Mouse (Mus musculus) intestine, embryonic 14.5 days (tissue): ENCODE results near the gene Pten. TPM values are rescaled to one million over a fixed set of nuclear protein-coding genes. Genes with fewer than 3 reads are reported as not detected.
"Not testable (repeated sequence)": the region's sequence is repeated elsewhere in the genome, so short reads cannot be mapped to it uniquely, and the experiment has no call there.

Experiments used
- ATAC-seq: fragments of 200-750 bp; cut with Nextera tagmentation; replicated peaks from 2 replicates; pipeline ENCODE4 v1.8.0; 2017; ENCODE audit warnings: low read depth, moderate number of reproducible peaks, moderate TSS enrichment, moderate library complexity; ENCODE audit not compliant: low FRiP score, low TSS enrichment
- DNase-seq: peaks from one replicate; pipeline ENCODE4 v3.0.0-alpha.2; 2018; ENCODE audit warnings: low spot score
- H3K27ac ChIP-seq: fragments of 300-500 bp; sonication (generic); 2 replicates; pipeline ENCODE4 v1.5.1; 2014; ENCODE audit warnings: low read depth, mild to moderate bottlenecking, control low read depth
- H3K27me3 ChIP-seq: fragments of 300-500 bp; sonication (generic); replicated peaks from 2 replicates; pipeline ENCODE4 v1.6.1; 2014; ENCODE audit warnings: low read length, control low read depth; ENCODE audit not compliant: control insufficient read depth, insufficient read depth
- H3K36me3 ChIP-seq: fragments of 300-500 bp; sonication (generic); 2 replicates; pipeline ENCODE4 v1.6.1; 2014; ENCODE audit warnings: low read length, control low read depth; ENCODE audit not compliant: control insufficient read depth, insufficient read depth
- H3K4me1 ChIP-seq: fragments of 300-500 bp; sonication (generic); replicated peaks from 2 replicates; pipeline ENCODE4 v1.6.1; 2014; ENCODE audit warnings: low read length, control low read depth, mixed read lengths; ENCODE audit not compliant: control insufficient read depth, insufficient read depth
- H3K4me2 ChIP-seq: fragments of 300-500 bp; sonication (generic); 2 replicates; pipeline ENCODE4 v1.6.1; 2014; ENCODE audit warnings: low read length
- H3K4me3 ChIP-seq: fragments of 300-500 bp; sonication (generic); 2 replicates; pipeline ENCODE4 v1.5.1; 2014; ENCODE audit warnings: low read depth, low read length, control low read depth, mixed read lengths
- H3K9ac ChIP-seq: fragments of 300-500 bp; sonication (generic); 2 replicates; pipeline ENCODE4 v1.6.1; 2014; ENCODE audit warnings: mild to moderate bottlenecking, low read length
- H3K9me3 ChIP-seq: fragments of 300-500 bp; sonication (generic); 2 replicates; pipeline ENCODE4 v1.6.1; 2016; ENCODE audit warnings: low read length, control low read depth; ENCODE audit not compliant: control insufficient read depth
- whole genome bisulfite sequencing: fragments of 180-500 bp; shearing (Covaris S2); extraction: QIAGEN DNeasy Blood & Tissue Kit; methylation state at CpG from one replicate; pipeline ENCODE4 v1.1.7; 2014; 5-methylcytosine and 5-hydroxymethylcytosine counted together
- polyA plus RNA-seq: library from polyadenylated mRNA; unstranded; fragments of >200 nt; fragmentation: Nextera tagmentation; extraction: Ambion mirVana; gene quantifications from 2 replicates; pipeline ENCODE4 v1.2.1, GENCODE M21; 2014

Gene Pten
- polyA plus RNA-seq, 1 experiment from 2014 or later = 16.0 TPM

GRCm38 (mm10) chr19:32781305-32782071 lies 24.2 kb downstream of the Pten start:
- Histone ChIP-seq H3K9me3 (no peaks in the 10 kb centered on the region), H3K9ac (no peak overlapping the region), H3K27me3 (no peaks in the 10 kb centered on the region), H3K4me3 (no peak overlapping the region), H3K4me1 (no peaks in the 10 kb centered on the region), H3K4me2 (no peak overlapping the region), H3K27ac (no peak overlapping the region), H3K36me3 (no peaks in the 10 kb centered on the region)
- DNase-seq (no peak), ATAC-seq (no peak)
- 75% methylated on average over 5 of the region's 5 CpGs for WGBS

DNA sequence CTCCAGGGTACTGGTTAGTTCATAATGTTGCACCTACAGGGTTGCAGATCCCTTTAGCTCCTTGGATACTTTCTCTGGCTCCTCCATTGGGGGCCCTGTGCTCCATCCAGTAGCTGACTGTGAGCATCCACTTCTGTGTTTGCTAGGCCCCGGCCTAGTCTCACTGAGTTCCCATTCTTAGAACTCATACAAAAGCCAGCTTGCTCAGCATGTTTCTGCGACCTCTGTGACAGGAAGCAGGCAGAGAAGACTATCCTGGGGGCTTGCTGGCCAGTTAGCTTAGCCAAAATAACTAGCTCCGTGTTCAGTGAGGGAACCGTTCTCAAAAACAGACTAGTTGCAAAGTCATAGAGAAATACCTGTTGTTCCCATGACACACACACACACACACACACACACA lies 30.1 kb downstream of the Pten start:
- not testable (repeated sequence) for H3K27me3 ChIP-seq, H3K9ac ChIP-seq, ATAC-seq, H3K36me3 ChIP-seq, H3K4me2 ChIP-seq, H3K27ac ChIP-seq, H3K4me3 ChIP-seq, DNase-seq, H3K9me3 ChIP-seq
- 58% methylated on average over 4 of the region's 4 CpGs for WGBS
- peaks cover 22% of the 10 kb centered on the region for H3K4me1 ChIP-seq

- not testable (repeated sequence) for H3K27ac ChIP-seq, ATAC-seq, H3K27me3 ChIP-seq, H3K9ac ChIP-seq, H3K9me3 ChIP-seq, H3K4me2 ChIP-seq, DNase-seq, H3K4me3 ChIP-seq, H3K36me3 ChIP-seq
- 85% methylated on average over 3 of the region's 3 CpGs for WGBS
- peaks cover 26% of the 10 kb centered on the region for H3K4me1 ChIP-seq
These were observed 30.7 kb downstream of the Pten start for GRCm38 (mm10) chr19:32788016-32788415.

GRCm38 (mm10) chr19:32789535-32789934 lies 32.2 kb downstream of the Pten start:
- Histone ChIP-seq H3K4me1 (peaks cover 36% of the 10 kb centered on the region), H3K9me3 (no peaks in the 10 kb centered on the region), H3K36me3 (no peaks in the 10 kb centered on the region), H3K4me3 (no peak overlapping the region), H3K27ac (no peak overlapping the region), H3K4me2 (no peak overlapping the region), H3K9ac (no peak overlapping the region), H3K27me3 (no peaks in the 10 kb centered on the region)
- DNase-seq (no peak), ATAC-seq (no peak)
- WGBS = 72% methylated on average over 3 of the region's 3 CpGs

DNA sequence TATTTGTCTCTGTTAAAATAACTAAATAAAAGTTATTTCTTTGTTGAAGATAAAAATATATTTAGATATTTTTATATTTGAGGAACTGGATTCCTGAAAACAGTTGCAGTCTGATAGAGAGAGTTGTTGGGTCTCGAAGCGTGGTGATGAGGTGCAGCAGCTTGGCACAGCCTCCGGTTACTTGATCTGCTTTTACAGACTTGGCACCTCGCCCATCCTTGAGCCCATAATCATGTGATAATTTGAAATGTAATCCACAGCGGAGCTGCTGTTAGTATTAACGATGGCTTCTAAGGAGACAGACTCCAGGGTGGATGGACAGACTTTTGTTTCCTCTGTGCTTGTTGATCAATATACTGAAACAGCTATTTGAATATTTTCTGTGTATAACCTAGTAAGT lies 35.3 kb downstream of the Pten start:
- H3K4me2 ChIP-seq = no peak overlapping the region
- DNase-seq (peak; percentile 69), ATAC-seq (no peak)
- H3K4me1 ChIP-seq = peaks cover 33% of the 10 kb centered on the region
- no peak overlapping the region for H3K9ac ChIP-seq
- no peaks in the 10 kb centered on the region for H3K27me3 ChIP-seq
- H3K36me3 ChIP-seq = no peaks in the 10 kb centered on the region
- WGBS = 30% methylated on average over 6 of the region's 6 CpGs
- H3K27ac ChIP-seq = no peak overlapping the region
- H3K4me3 ChIP-seq = no peak overlapping the region
- no peaks in the 10 kb centered on the region for H3K9me3 ChIP-seq

DNA sequence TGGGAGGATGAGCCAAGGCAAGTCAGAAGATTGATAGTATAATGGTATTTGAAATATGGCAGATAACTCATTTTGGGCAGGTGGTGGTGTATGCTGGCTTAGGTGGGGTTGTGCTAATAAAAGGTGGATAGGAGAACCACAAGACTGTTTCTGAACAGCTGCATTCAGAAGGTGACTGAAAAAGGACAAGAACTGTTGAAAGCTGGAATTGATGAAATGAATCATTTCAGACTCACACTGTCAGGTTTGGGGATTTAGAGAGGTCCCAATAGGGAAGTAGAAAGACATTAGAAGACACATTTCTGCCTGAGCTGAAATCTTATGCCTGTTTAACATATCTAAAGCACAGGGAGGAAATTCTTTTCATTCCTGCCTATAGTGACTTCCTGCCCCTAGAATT lies 36.6 kb downstream of the Pten start:
- H3K4me1 ChIP-seq = peaks cover 26% of the 10 kb centered on the region
- H3K9me3 ChIP-seq = no peaks in the 10 kb centered on the region
- H3K36me3 ChIP-seq = no peaks in the 10 kb centered on the region
- no peak overlapping the region for H3K4me2 ChIP-seq
- no peak for ATAC-seq
- DNase-seq = no peak
- no peak overlapping the region for H3K27ac ChIP-seq
- no peak overlapping the region for H3K4me3 ChIP-seq
- no peak overlapping the region for H3K9ac ChIP-seq
- H3K27me3 ChIP-seq = no peaks in the 10 kb centered on the region

DNA sequence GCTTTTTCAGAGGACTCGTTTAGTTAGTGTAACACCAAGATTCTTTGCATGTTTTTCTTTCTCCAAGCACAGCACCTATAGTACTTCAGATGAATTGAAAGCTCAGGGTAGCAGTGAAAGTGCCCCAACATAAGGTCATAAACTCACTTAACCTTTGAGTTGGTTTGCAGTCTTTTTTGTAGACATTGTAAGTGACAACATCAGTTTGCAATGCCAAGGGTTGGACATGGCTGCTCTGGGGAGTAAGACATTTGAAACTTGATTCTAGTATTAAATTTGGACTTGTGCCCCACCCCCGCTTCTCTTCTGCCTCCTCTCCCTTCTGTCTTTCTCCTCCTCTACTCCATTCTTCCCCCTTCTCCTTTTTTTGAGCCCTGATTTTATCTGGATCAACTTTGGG lies 43.3 kb downstream of the Pten start:
- no peaks in the 10 kb centered on the region for H3K27me3 ChIP-seq
- ATAC-seq (no peak), DNase-seq (no peak)

GRCm38 (mm10) chr19:32804703-32805102 lies 47.4 kb downstream of the Pten start:
- Histone ChIP-seq H3K27ac (no peak overlapping the region), H3K9me3 (no peaks in the 10 kb centered on the region), H3K36me3 (peaks cover 28% of the 10 kb centered on the region), H3K4me3 (no peak overlapping the region), H3K27me3 (no peaks in the 10 kb centered on the region), H3K4me2 (no peak overlapping the region), H3K9ac (no peak overlapping the region), H3K4me1 (no peaks in the 10 kb centered on the region)
- ATAC-seq (no peak), DNase-seq (no peak)
- 58% methylated on average over 4 of the region's 4 CpGs for whole genome bisulfite sequencing

More for the DNA sequence above, 43.3 kb downstream of the Pten start:
- no peak overlapping the region for H3K4me2 ChIP-seq
- H3K4me3 ChIP-seq = no peak overlapping the region
- no peak overlapping the region for H3K27ac ChIP-seq
- 90% methylated on average over 2 of the region's 2 CpGs for WGBS
- no peak overlapping the region for H3K9ac ChIP-seq
- peaks cover 25% of the 10 kb centered on the region for H3K36me3 ChIP-seq
- H3K9me3 ChIP-seq = no peaks in the 10 kb centered on the region
- H3K4me1 ChIP-seq = no peaks in the 10 kb centered on the region

- no peaks in the 10 kb centered on the region for H3K4me1 ChIP-seq
- ATAC-seq = no peak
These were observed 50.3 kb downstream of the Pten start for GRCm38 (mm10) chr19:32807610-32808009.

More at GRCm38 (mm10) chr19:32807610-32808009, 50.3 kb downstream of the Pten start:
- H3K9me3 ChIP-seq = no peaks in the 10 kb centered on the region
- no peak overlapping the region for H3K4me3 ChIP-seq
- peaks cover 16% of the 10 kb centered on the region; the same call in 1 of the 2 replicates for H3K36me3 ChIP-seq
- 91% methylated on average over 2 of the region's 2 CpGs for WGBS
- no peak overlapping the region for H3K27ac ChIP-seq
- H3K9ac ChIP-seq = no peak overlapping the region
- no peaks in the 10 kb centered on the region for H3K27me3 ChIP-seq
- no peak overlapping the region for H3K4me2 ChIP-seq
- no peak for DNase-seq
